Mouse (Mus musculus): ENCODE measurements at regions not wholly inside any gene's neighbourhood (a gene's known extent, or its start where the extent isn't known, plus 50 kb on each side); places are given as distances from the start of the nearest gene placed in this dataset.

GRCm38 (mm10) chr15:62212283-62212910 lies 1289.6 kb upstream of the A1bg start:
- H3K36me3 ChIP-seq = no peaks in the 10 kb centered on the region
- no peak for DNase-seq (ENCODE audit: low spot score)
- WGBS = 90% methylated on average over 5 of the region's 5 CpGs
- H3K27me3 ChIP-seq (ENCODE audit: insufficient read depth, poor library complexity, severe bottlenecking) = no peaks in the 10 kb centered on the region
- no peak overlapping the region for H3K4me3 ChIP-seq
- H3K4me1 ChIP-seq (replicated peaks) = peaks cover 12% of the 10 kb centered on the region
- H3K27ac ChIP-seq = no peak overlapping the region
- no peaks in the 10 kb centered on the region for H3K9me3 ChIP-seq

- WGBS = 76% methylated on average over 5 of the region's 5 CpGs
- Histone ChIP-seq H3K4me3 (no peak overlapping the region), H3K36me3 (no peaks in the 10 kb centered on the region), H3K4me1 (replicated peaks) (no peaks in the 10 kb centered on the region), H3K9me3 (no peaks in the 10 kb centered on the region), H3K27ac (no peak overlapping the region), H3K27me3 (ENCODE audit: insufficient read depth, poor library complexity, severe bottlenecking) (no peaks in the 10 kb centered on the region)
- no peak for DNase-seq (ENCODE audit: low spot score)
These were observed 1287.2 kb upstream of the A1bg start for GRCm38 (mm10) chr15:62209881-62210481.

GRCm38 (mm10) chr15:62209296-62209695 lies 1286.5 kb upstream of the A1bg start:
- WGBS = 94% methylated on average over 3 of the region's 3 CpGs
- Histone ChIP-seq H3K4me1 (replicated peaks) (no peaks in the 10 kb centered on the region), H3K4me3 (no peak overlapping the region), H3K27me3 (ENCODE audit: insufficient read depth, poor library complexity, severe bottlenecking) (no peaks in the 10 kb centered on the region), H3K9me3 (no peaks in the 10 kb centered on the region), H3K27ac (no peak overlapping the region), H3K36me3 (no peaks in the 10 kb centered on the region)
- DNase-seq (ENCODE audit: low spot score) = no peak

DNA sequence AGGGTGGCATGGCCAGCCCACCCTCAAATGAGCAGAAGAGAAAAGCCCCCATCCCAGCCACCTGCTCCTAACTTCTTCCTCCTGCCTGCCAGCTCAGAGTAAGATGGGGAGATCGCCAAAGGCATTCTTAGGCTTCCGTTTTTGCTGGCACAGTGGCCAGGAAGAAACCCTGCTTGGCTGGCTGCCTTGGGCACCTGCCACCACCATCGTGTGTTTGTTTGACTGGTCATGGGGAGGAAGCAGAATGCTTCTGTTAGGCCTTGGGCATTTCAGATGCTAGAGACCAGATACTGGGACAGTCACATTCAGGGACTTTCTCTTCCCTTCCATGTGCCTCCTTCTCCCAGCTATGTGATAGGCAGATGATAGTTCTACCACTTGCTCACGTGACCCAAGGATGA lies 1283.7 kb upstream of the A1bg start:
- H3K36me3 ChIP-seq = no peaks in the 10 kb centered on the region
- DNase-seq (ENCODE audit: low spot score) = no peak
- WGBS = 92% methylated on average over 4 of the region's 4 CpGs
- H3K4me3 ChIP-seq = no peak overlapping the region
- no peaks in the 10 kb centered on the region for H3K4me1 ChIP-seq (replicated peaks)
- no peaks in the 10 kb centered on the region for H3K9me3 ChIP-seq
- H3K27ac ChIP-seq = no peak overlapping the region
- H3K27me3 ChIP-seq (ENCODE audit: insufficient read depth, poor library complexity, severe bottlenecking) = no peaks in the 10 kb centered on the region

- Histone ChIP-seq H3K4me1 (replicated peaks) (0 out of 2 replicates have a peak, but pooled peaks cover 4% of the 10 kb centered on the region), H3K27me3 (ENCODE audit: insufficient read depth, poor library complexity, severe bottlenecking) (no peaks in the 10 kb centered on the region), H3K4me3 (no peak overlapping the region), H3K27ac (no peak overlapping the region), H3K36me3 (no peaks in the 10 kb centered on the region), H3K9me3 (no peaks in the 10 kb centered on the region)
- no peak for DNase-seq (ENCODE audit: low spot score)
- WGBS = 79% methylated on average over 18 of the region's 18 CpGs
These were observed 1281.4 kb upstream of the A1bg start for GRCm38 (mm10) chr15:62203951-62204905.

DNA sequence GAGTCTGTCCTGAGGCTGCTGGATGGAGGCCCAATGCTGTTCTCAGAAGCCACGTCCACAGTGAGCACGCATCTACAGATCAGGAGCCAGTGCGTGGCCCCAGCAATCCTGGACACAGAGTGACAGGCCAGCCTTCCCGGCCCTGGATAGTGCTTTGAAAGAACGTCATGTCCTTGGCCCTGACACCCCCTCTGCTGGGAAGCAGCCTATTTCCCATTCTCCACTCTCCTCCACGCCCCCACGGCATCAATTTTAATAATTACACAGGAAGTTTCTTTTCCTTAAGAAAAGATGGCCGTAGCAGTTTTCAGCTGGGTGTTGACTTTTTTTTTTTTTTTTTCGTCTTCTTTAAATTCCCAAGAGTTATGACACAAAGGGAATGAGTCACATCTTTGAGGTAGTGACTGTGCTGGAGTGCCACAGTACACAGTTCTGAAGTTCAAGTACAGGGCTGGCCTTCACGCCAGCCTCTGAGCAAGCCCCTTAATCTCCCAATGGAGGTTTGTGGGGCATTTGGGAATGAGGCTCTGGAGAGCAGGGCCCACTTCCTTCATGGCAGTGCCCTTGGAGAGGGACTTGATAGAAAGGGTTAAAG lies 1280.1 kb upstream of the A1bg start:
- H3K27me3 ChIP-seq (ENCODE audit: insufficient read depth, poor library complexity, severe bottlenecking) = no peaks in the 10 kb centered on the region
- no peaks in the 10 kb centered on the region for H3K9me3 ChIP-seq
- H3K4me3 ChIP-seq = no peak overlapping the region
- DNase-seq (ENCODE audit: low spot score) = no peak
- 0 out of 2 replicates have a peak, but pooled peaks cover 4% of the 10 kb centered on the region for H3K4me1 ChIP-seq (replicated peaks)
- H3K36me3 ChIP-seq = no peaks in the 10 kb centered on the region
- 84% methylated on average over 10 of the region's 10 CpGs for WGBS
- no peak overlapping the region for H3K27ac ChIP-seq

DNA sequence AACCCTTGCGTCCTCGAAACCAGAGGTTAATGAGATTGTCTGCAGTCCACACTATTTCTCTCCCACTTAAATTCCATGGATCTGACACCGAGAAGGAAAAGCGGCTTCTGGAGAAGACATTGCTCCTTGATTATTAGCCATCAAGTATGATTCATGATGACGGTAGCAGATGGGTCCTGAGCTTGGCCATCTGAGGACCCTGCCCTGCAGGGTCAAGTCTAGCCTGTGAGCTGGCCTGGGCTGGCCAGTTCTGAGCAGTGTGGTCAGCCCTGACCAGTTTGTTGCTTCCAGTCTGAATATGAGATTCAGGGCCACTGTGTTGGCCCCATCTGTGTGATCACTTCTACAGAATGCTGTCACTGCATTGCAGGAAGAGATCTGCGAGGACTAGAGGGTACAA lies 1275.9 kb upstream of the A1bg start:
- WGBS = 92% methylated on average over 6 of the region's 6 CpGs

DNA sequence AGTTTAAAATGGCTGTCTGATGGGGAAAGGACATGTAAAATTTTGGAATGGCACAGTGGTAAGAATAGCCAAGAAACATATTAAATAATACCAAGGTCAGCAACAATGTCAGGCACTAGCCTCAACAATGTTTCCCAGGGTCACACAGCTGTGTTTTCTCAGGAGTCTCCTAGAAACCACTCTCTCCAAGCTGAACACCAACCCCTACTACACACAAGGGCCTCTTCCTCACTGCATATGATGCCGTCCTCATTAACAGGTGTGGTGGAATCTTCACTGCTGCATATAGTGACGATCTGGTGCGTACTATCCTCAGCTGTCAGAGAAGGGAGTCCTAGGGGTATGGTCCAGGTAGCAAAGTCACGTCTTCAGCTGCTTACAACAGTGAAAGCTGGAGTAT lies 1275.4 kb upstream of the A1bg start:
- H3K27ac ChIP-seq = no peak overlapping the region
- H3K27me3 ChIP-seq (ENCODE audit: insufficient read depth, poor library complexity, severe bottlenecking) = no peaks in the 10 kb centered on the region
- no peaks in the 10 kb centered on the region for H3K9me3 ChIP-seq
- WGBS = 94% methylated on average over 4 of the region's 4 CpGs
- 0 out of 2 replicates have a peak, but pooled peaks cover 4% of the 10 kb centered on the region for H3K4me1 ChIP-seq (replicated peaks)
- H3K4me3 ChIP-seq = no peak overlapping the region
- DNase-seq (ENCODE audit: low spot score) = no peak
- H3K36me3 ChIP-seq = no peaks in the 10 kb centered on the region

More for the DNA sequence above, 1275.9 kb upstream of the A1bg start:
- no peak overlapping the region for H3K4me3 ChIP-seq
- H3K4me1 ChIP-seq (replicated peaks) = 0 out of 2 replicates have a peak, but pooled peaks cover 4% of the 10 kb centered on the region
- no peak overlapping the region for H3K27ac ChIP-seq
- H3K9me3 ChIP-seq = no peaks in the 10 kb centered on the region
- no peaks in the 10 kb centered on the region for H3K27me3 ChIP-seq (ENCODE audit: insufficient read depth, poor library complexity, severe bottlenecking)
- H3K36me3 ChIP-seq = no peaks in the 10 kb centered on the region
- no peak for DNase-seq (ENCODE audit: low spot score)

DNA sequence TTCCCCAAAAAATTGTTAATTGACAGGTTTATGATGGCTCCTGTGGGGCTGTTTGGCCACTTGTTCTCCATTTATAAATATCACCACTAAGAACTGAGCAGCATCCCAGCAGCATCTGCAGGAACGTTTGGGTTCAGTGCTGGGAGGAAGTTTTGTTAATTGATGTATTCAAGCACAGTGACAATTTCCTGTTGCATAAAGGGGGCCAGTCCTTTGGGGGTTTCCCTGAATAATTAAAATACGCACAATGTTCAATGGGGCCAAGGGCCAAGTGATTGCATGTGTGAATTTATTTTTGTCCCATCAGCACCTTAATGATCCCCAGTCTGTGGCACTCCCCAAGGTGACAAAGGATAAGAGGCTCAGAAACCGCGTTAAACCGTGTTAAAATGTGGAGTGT lies 1272.6 kb upstream of the A1bg start:
- Histone ChIP-seq H3K9me3 (no peaks in the 10 kb centered on the region), H3K4me1 (replicated peaks) (0 out of 2 replicates have a peak, but pooled peaks cover 4% of the 10 kb centered on the region), H3K36me3 (no peaks in the 10 kb centered on the region), H3K4me3 (no peak overlapping the region), H3K27me3 (ENCODE audit: insufficient read depth, poor library complexity, severe bottlenecking) (no peaks in the 10 kb centered on the region), H3K27ac (no peak overlapping the region)
- DNase-seq (ENCODE audit: low spot score) = no peak
- WGBS = 75% methylated on average over 5 of the region's 5 CpGs

- no peak overlapping the region for H3K27ac ChIP-seq
- no peaks in the 10 kb centered on the region for H3K4me1 ChIP-seq (replicated peaks)
- no peak for DNase-seq (ENCODE audit: low spot score)
- WGBS = 98% methylated on average over 1 of the region's 1 CpGs
- H3K36me3 ChIP-seq = no peaks in the 10 kb centered on the region
- H3K4me3 ChIP-seq = no peak overlapping the region
- H3K27me3 ChIP-seq (ENCODE audit: insufficient read depth, poor library complexity, severe bottlenecking) = no peaks in the 10 kb centered on the region
- no peaks in the 10 kb centered on the region for H3K9me3 ChIP-seq
These were observed 1269.9 kb upstream of the A1bg start for GRCm38 (mm10) chr15:62192706-62193105.

DNA sequence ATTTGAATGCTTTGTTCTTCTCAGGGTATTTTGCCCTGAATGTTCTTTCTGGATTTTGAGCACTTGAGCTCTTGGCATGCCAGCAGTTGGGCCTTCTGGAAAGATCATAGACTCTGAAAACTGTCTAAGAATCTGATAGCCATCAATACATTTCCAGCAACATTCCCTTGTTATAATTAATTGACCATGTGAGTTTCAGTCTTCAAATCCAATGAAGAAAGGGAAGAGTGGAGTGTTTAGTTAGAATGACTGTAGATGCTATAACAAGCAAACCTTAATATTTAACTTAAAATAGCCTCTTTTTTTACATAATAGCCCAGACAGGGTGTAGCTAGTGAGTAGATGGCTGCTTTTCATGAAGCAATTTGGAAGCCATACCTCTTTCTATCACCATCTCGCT lies 1268.8 kb upstream of the A1bg start:
- Histone ChIP-seq H3K4me1 (replicated peaks) (no peaks in the 10 kb centered on the region), H3K9me3 (no peaks in the 10 kb centered on the region), H3K36me3 (no peaks in the 10 kb centered on the region), H3K4me3 (no peak overlapping the region), H3K27me3 (ENCODE audit: insufficient read depth, poor library complexity, severe bottlenecking) (no peaks in the 10 kb centered on the region), H3K27ac (no peak overlapping the region)
- no peak for DNase-seq (ENCODE audit: low spot score)
- 96% methylated on average over 1 of the region's 1 CpGs for WGBS

DNA sequence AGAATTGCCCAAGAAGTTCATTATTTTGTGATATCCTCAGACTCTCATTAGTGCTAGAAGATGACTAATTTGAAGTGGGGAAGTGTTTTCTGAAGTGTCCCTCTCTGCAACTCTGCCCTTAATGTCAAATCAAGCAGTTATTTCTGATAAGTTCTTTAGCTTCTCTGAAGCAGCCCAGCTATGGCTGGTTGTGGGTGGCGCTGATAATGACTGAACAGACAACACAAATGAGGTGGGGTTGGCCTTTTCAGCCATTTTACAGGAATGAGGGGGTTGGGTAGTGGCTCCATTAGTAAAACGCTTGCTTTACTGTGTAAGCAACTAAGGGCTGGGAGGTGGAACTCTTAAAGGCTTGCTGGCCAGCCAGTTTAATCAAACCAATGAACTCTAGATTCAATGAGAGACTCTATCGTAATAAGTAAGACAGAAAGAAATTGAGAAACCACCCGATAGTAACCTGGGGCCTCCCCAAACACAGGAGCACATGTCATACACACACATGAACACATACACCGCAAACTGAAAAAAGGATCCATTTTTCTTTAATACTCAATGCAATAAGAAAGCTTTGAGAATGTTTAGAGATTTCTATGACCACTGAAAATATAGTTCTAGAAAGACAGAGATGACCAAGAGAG lies 1268.3 kb upstream of the A1bg start:
- Histone ChIP-seq H3K27me3 (ENCODE audit: insufficient read depth, poor library complexity, severe bottlenecking) (no peaks in the 10 kb centered on the region), H3K36me3 (no peaks in the 10 kb centered on the region), H3K9me3 (no peaks in the 10 kb centered on the region), H3K27ac (no peak overlapping the region), H3K4me3 (no peak overlapping the region), H3K4me1 (replicated peaks) (no peaks in the 10 kb centered on the region)
- WGBS = 91% methylated on average over 5 of the region's 5 CpGs
- no peak for DNase-seq (ENCODE audit: low spot score)
